Mouse (Mus musculus) intestine, embryonic 14.5 days (tissue): ENCODE measurements around the gene Hspb8. TPM values are rescaled to one million over a fixed set of nuclear protein-coding genes. Genes with fewer than 3 reads are reported as not detected.

Source experiments
- ATAC-seq: fragments of 200-750 bp; cut with Nextera tagmentation; replicated peaks from 2 replicates; pipeline ENCODE4 v1.8.0; 2017; ENCODE audit warnings: low read depth, moderate number of reproducible peaks, moderate TSS enrichment, moderate library complexity; ENCODE audit not compliant: low FRiP score, low TSS enrichment
- DNase-seq: peaks from one replicate; pipeline ENCODE4 v3.0.0-alpha.2; 2018; ENCODE audit warnings: low spot score
- H3K27ac ChIP-seq: fragments of 300-500 bp; sonication (generic); 2 replicates; pipeline ENCODE4 v1.5.1; 2014; ENCODE audit warnings: low read depth, mild to moderate bottlenecking, control low read depth
- H3K27me3 ChIP-seq: fragments of 300-500 bp; sonication (generic); replicated peaks from 2 replicates; pipeline ENCODE4 v1.6.1; 2014; ENCODE audit warnings: low read length, control low read depth; ENCODE audit not compliant: control insufficient read depth, insufficient read depth
- H3K36me3 ChIP-seq: fragments of 300-500 bp; sonication (generic); 2 replicates; pipeline ENCODE4 v1.6.1; 2014; ENCODE audit warnings: low read length, control low read depth; ENCODE audit not compliant: control insufficient read depth, insufficient read depth
- H3K4me1 ChIP-seq: fragments of 300-500 bp; sonication (generic); replicated peaks from 2 replicates; pipeline ENCODE4 v1.6.1; 2014; ENCODE audit warnings: low read length, control low read depth, mixed read lengths; ENCODE audit not compliant: control insufficient read depth, insufficient read depth
- H3K4me2 ChIP-seq: fragments of 300-500 bp; sonication (generic); 2 replicates; pipeline ENCODE4 v1.6.1; 2014; ENCODE audit warnings: low read length
- H3K4me3 ChIP-seq: fragments of 300-500 bp; sonication (generic); 2 replicates; pipeline ENCODE4 v1.5.1; 2014; ENCODE audit warnings: low read depth, low read length, control low read depth, mixed read lengths
- H3K9ac ChIP-seq: fragments of 300-500 bp; sonication (generic); 2 replicates; pipeline ENCODE4 v1.6.1; 2014; ENCODE audit warnings: mild to moderate bottlenecking, low read length
- H3K9me3 ChIP-seq: fragments of 300-500 bp; sonication (generic); 2 replicates; pipeline ENCODE4 v1.6.1; 2016; ENCODE audit warnings: low read length, control low read depth; ENCODE audit not compliant: control insufficient read depth
- WGBS: fragments of 180-500 bp; shearing (Covaris S2); extraction: QIAGEN DNeasy Blood & Tissue Kit; methylation state at CpG from one replicate; pipeline ENCODE4 v1.1.7; 2014; 5-methylcytosine and 5-hydroxymethylcytosine counted together
- polyA plus RNA-seq: library from polyadenylated mRNA; unstranded; fragments of >200 nt; fragmentation: Nextera tagmentation; extraction: Ambion mirVana; gene quantifications from 2 replicates; pipeline ENCODE4 v1.2.1, GENCODE M21; 2014

Hspb8 gene
- polyA plus RNA-seq, 1 experiment from 2014 or later: 11.2 TPM

DNA sequence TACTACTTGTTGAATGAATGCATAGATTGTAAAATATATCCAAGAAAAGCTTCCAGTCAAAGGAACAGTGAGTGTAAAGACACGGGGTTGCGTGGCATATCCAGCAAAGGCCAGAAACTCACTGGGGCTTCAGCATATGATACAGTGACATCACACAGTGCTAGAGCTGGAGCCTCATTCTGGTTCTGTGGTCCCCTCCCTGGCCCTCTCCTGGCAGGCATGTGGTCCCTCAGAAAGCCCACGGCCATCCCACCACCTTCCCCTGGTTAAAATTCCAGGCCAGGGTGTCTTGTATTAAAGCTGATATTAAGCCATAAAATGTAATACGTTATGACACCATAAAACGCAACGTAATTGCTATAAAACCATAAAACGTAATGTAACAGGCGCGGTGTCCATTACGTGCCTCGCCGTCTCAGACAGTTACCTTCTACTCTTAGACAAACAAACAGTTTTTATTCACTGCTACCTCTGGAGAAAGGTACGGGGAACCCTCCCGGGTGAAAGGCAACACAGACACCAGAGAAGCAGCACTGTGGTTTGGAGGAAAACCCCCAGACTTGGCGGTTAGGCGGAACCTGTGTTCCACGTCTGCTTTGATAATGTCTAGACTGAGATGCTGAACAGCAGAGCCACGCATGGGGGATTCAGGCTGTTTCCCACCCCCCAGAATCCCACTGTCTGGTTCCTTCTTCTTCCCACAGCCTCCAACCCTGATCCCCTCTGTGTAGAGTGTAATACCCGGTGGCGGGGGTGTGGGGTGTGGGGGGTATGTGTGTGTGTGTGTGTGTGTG lies 55.6 kb downstream of the Hspb8 start:
- Histone ChIP-seq H3K27ac (no peak overlapping the region), H3K9ac (no peak overlapping the region), H3K9me3 (0 out of 2 replicates have a peak, but pooled peaks cover 3% of the 10 kb centered on the region), H3K36me3 (no peaks in the 10 kb centered on the region), H3K27me3 (no peaks in the 10 kb centered on the region), H3K4me1 (no peaks in the 10 kb centered on the region), H3K4me3 (no peak overlapping the region), H3K4me2 (no peak overlapping the region)
- ATAC-seq: peak; percentile 58
- 62% methylated on average over 20 of the region's 20 CpGs for WGBS
- DNase-seq: peak; percentile 58

- DNase-seq (no peak), ATAC-seq (no peak)
- H3K9ac ChIP-seq: no peak overlapping the region
- H3K27me3 ChIP-seq: no peaks in the 10 kb centered on the region
- H3K4me3 ChIP-seq: no peak overlapping the region
- 0 out of 2 replicates have a peak, but pooled peaks cover 3% of the 10 kb centered on the region for H3K9me3 ChIP-seq
- 77% methylated on average over 6 of the region's 6 CpGs for WGBS
- H3K4me2 ChIP-seq: no peak overlapping the region
- no peaks in the 10 kb centered on the region for H3K4me1 ChIP-seq
- no peak overlapping the region for H3K27ac ChIP-seq
- H3K36me3 ChIP-seq: no peaks in the 10 kb centered on the region
Observed at GRCm38 (mm10) chr5:116361342-116361741, 61.3 kb downstream of the Hspb8 start.

DNA sequence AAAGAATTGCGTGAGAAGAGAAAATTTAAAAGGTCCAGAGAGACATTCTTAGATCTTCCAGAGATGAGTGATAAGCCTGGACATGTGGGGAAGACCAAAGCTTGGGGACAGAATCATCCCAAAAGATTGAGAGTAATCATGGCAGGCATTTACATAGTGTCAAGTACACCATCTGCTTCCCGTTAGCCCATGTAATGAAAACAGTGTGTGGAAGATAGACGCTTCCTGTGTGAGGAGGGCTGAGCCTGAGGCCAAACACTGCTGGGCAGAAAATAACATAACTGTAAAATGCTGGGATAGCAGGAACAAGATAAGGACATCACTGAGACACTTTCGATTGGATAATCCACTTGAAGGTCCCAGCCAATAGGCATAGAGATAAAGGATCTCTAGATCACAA lies 61.9 kb downstream of the Hspb8 start:
- Histone ChIP-seq H3K36me3 (no peaks in the 10 kb centered on the region), H3K4me3 (no peak overlapping the region), H3K4me1 (no peaks in the 10 kb centered on the region), H3K4me2 (no peak overlapping the region), H3K9ac (no peak overlapping the region), H3K9me3 (0 out of 2 replicates have a peak, but pooled peaks cover 3% of the 10 kb centered on the region), H3K27me3 (no peaks in the 10 kb centered on the region), H3K27ac (no peak overlapping the region)
- WGBS: 64% methylated on average over 4 of the region's 4 CpGs
- no peak for ATAC-seq
- DNase-seq: no peak

Other genes with a start within 250 kb of the Hspb8 start
- 1.9 and 2.0 TPM in 2 replicates for gene Ccdc60, start 133.9 kb downstream of the Hspb8 start, polyA plus RNA-seq
- gene Srrm4, start 169.0 kb upstream of the Hspb8 start, polyA plus RNA-seq: 2.7 and 3.4 TPM in 2 replicates